Mouse (Mus musculus) liver, embryonic 14.5 days (tissue): ENCODE measurements around the gene Gm10318.

Experiments
- CTCF ChIP-seq: IDR thresholded peaks from 2 replicates; pipeline ENCODE4 v1.5.1; 2016; ENCODE audit warnings: antibody characterized with exemption, low read depth, control low read depth
- EP300 ChIP-seq: IDR thresholded peaks from 2 replicates; pipeline ENCODE4 v1.6.1; 2016; ENCODE audit warnings: antibody characterized with exemption, low read depth

GRCm38 (mm10) chr10:77835647-77836046 lies 17.0 kb upstream of the Gm10318 start, which contains the start of gene Krtap10-10:
- TF ChIP-seq CTCF (no peak), EP300 (no peak)
